Mouse (Mus musculus) gastrocnemius, adult 8-10 months (tissue): ENCODE results near the gene Dpp7. TPM values are rescaled to one million over a fixed set of nuclear protein-coding genes. Genes with fewer than 3 reads are reported as not detected.

Source experiments
- DNase-seq, 2 experiments: peaks; one replicate each; pipeline ENCODE4 v3.0.0; 2022; ENCODE audit warnings: low spot score in 2 of 2
- total RNA-seq, 4 experiments: library from RNA; stranded (reverse); gene quantifications; 2 replicates each; pipeline ENCODE4 v1.2.4; 2022

The Dpp7 gene
- 10 to 100 TPM; 12.8 to 20.3 (median 16.7) TPM for total RNA-seq

GRCm38 (mm10) chr2:25356208-25357079 lies at the start of gene Dpp7:
Gene Dpp7, minus strand, starts transcription at chr2:25356359.
- peak; percentile 72 to 74 for DNase-seq

- no peak for DNase-seq
Observed at GRCm38 (mm10) chr2:25403994-25404393, 47.8 kb upstream of the Dpp7 start.

- DNase-seq = peak in 1 of 2 experiments; percentile 42
Observed at GRCm38 (mm10) chr2:25402972-25403601, 46.9 kb upstream of the Dpp7 start.

- peak; percentile 42 to 59 for DNase-seq
Observed at GRCm38 (mm10) chr2:25402377-25402971, 46.3 kb upstream of the Dpp7 start.

- peak; percentile 45 to 64 for DNase-seq
Observed at GRCm38 (mm10) chr2:25400764-25401163, 44.6 kb upstream of the Dpp7 start.

DNA sequence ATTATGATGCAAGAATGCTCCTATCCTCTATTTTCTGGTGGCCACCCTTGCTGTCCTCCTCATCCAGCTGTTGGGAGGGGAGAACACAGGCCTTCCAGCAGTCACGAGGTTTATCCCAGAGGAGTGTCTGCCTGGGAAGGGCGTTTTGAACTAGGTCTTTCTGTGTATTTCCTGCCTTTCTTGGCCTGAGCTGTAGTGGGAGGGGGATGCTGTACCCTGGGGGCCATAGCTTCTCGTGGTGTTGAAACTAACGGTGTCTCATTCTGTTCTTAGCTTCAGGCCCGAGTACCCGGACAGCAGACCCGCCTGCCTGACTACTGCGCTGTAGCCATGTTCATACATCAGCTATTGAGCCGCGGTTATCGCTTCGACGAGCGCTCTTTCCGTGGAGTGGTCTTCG lies 44.1 kb upstream of the Dpp7 start:
- peak; percentile 50 to 51 for DNase-seq

- DNase-seq = no peak
Observed at GRCm38 (mm10) chr2:25399051-25399450, 42.9 kb upstream of the Dpp7 start, which contains the start of gene Npdc1. Gene Npdc1, plus strand, starts transcription at chr2:25399351.

- no peak for DNase-seq
Observed at GRCm38 (mm10) chr2:25398065-25398464, 41.9 kb upstream of the Dpp7 start.

GRCm38 (mm10) chr2:25397010-25397409 lies 40.9 kb upstream of the Dpp7 start:
- no peak for DNase-seq

- no peak for DNase-seq
Observed at GRCm38 (mm10) chr2:25396597-25396983, 40.4 kb upstream of the Dpp7 start.

- DNase-seq = no peak
Observed at GRCm38 (mm10) chr2:25395721-25396596, 39.8 kb upstream of the Dpp7 start, which contains the start of gene Entpd2. Gene Entpd2, plus strand, starts transcription at chr2:25395874.

GRCm38 (mm10) chr2:25394281-25395221 lies 38.4 kb upstream of the Dpp7 start:
- peak; percentile 61 to 68 for DNase-seq

GRCm38 (mm10) chr2:25391266-25391665 lies 35.1 kb upstream of the Dpp7 start:
- no peak for DNase-seq

DNA sequence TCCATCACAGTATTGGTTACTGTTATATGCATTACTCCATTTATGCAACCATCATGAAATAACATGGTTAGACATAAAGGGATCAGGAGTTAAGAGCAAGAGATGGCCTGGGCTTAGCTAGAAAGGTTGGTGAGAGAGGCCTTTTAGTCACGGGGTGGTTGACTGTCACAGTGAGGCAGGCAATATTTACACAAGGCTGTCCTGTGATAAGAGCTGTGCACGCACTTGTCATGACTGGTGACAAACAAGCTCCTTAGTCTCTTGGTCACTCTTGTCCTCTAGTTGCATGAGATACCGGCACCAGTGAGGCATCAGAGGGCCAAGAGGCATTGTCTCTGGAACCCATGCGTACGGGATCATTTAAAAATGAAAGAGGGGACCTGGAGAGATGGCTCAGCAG lies 28.3 kb upstream of the Dpp7 start:
- DNase-seq = no peak

DNA sequence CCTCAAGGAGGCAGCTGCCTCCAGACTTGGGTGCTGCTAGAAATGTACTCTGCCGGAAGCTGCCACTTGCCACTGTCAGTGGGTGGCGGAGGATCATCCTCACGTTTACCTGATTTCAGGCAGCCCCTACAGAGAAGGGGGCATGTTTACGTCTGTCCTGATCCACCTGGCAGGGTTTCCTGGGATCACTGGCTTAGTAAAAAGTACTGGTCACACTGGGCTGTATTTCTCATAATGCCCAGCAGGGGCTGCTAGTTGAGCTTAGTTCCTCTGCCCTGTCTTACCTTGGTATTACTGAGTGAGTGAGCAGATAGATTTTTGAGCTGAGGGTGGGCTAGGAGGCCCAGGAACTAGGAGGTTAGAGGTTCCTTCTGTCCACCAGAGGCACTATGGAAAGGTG lies 20.4 kb upstream of the Dpp7 start:
- no peak for DNase-seq

DNA sequence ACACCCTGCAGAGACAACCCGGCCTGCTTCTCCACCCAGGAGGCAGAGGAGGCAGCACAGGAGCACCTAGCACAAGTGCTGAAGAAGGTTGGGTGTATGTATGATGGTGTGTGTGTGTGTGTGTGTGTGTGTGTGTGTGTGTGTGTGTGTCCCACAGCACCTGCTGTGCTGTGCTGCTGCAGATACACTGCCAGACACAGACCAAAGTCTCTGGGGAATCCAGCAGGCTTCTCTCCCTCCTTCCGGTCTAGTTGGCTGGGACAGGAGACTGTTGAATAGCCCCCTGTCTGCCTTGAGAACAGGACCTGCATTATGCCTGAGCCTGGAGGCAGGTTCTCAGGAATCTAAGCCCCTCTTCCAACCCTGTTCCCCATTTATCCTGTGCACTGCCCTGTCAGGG lies 17.3 kb upstream of the Dpp7 start:
- DNase-seq = no peak

DNA sequence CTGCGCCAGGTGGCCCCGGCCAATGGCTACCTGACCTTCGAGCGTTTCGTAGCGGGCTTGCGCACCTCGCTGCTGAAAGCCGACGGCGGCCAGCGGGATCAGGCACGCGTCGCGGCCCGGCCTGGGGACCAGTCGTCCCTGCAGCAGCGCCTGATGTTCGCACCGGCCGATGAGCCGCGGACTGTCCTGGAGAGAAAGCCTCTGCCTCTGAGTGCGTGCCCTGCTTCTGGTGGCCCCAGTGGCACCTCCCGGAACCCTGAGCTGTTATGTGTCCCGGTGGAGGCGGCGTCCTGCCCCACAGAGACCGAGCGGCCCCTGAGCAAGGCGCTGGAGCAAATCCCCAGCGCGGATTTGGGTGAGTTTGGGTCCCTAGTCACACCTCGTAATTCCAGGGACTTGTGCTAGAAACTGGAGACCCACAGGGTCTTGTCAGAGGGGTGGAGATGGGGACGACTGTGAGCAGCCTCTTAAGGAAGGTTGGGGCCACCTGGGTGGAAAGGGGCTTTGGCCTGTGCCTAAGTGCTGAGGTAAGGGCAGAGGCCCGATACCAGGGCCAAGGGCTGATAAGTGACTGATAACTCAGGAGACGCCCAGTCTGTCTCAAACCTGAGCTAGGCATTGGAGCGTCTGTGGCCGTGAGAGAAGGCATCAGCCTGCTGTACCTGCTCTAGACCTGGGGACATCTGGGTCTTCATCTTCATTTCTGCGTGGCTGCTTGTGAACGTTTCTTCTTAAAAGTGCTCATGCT lies 16.7 kb upstream of the Dpp7 start:
- DNase-seq = no peak

DNA sequence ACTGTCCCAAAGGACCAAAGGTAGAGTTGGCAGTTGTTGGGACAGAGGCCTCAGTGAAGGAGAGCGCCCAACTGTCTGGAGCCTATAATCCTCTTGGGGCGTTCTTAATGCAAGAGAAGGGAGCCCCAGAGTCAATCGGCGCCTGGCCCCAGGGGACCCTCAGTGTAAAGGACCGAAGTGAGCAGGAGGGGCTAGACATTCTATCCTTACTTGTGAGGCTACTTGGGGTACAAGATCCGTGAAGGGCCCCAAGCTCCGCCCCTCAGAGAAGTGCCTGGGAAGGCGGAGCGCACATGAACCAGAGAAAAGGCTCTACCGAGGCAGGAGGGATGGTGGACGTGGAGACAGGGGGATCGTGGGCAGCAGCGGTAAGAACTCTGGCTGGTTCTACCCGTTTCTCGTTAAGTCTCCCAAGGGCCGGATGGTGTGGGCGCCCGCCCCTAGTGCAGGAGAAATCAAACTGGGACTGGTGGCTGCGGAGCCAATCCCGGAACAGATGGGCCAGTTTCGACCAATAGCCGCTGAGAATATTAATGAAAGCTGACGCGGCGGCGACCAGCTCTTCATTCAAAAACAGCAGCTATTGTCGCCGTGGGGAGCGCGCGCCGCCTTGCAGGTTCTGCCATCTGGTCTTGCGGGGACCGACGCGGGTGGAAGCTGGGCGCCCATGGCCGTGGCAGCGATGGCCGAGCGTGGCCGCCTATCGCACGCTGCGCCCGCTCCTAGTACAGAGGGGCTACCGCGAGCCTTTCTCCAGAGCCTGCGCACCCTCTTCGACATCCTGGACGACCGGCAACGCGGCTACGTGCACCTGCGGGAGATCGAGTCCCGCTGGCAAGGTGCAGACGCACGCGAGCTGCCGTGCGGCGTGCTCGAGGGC lies 15.8 kb upstream of the Dpp7 start, which contains the start of gene Sapcd2:
Sapcd2 (plus strand) TSS at position 558 of the 880 bp plus-strand sequence.
- DNase-seq = peak; percentile 53 to 66
